Mouse (Mus musculus): ENCODE measurements around the gene Adam22. TPM values are rescaled to one million over a fixed set of nuclear protein-coding genes. Genes with fewer than 3 reads are reported as not detected.

Adam22 gene
- polyA plus RNA-seq, 1 experiment, result 1.3 TPM

- TF ChIP-seq CTCF (conservative IDR thresholded peaks at IDR 0.05; ENCODE audit: insufficient read depth, insufficient read length, low read depth, low read length), result no peak
- no peak for TF ChIP-seq POLR2A (IDR thresholded peaks at IDR 0.05; ENCODE audit: low read depth, low read length)
- WGBS, result 93% methylated on average over 17 of the region's 17 CpGs
- Histone ChIP-seq H3K27me3 (replicated peaks; ENCODE audit: control insufficient read depth, insufficient read depth, low read length) (no peaks in the 10 kb centered on the region), H3K27ac (ENCODE audit: insufficient read depth, low read depth, low read length) (no peak overlapping the region), H3K4me1 (ENCODE audit: control insufficient read depth, insufficient read depth, low read length) (no peaks in the 10 kb centered on the region), H3K36me3 (ENCODE audit: control insufficient read depth, insufficient read depth, low read length) (no peaks in the 10 kb centered on the region), H3K4me3 (ENCODE audit: insufficient read depth, low read depth, low read length) (no peak overlapping the region)
- no peak for DNase-seq
These were observed 189.8 kb downstream of the Adam22 start for GRCm38 (mm10) chr5:8178111-8178510.

- H3K4me1 ChIP-seq (ENCODE audit: control insufficient read depth, insufficient read depth, low read length), result no peaks in the 10 kb centered on the region
- TF ChIP-seq POLR2A (IDR thresholded peaks at IDR 0.05; ENCODE audit: low read depth, low read length) (no peak), CTCF (conservative IDR thresholded peaks at IDR 0.05; ENCODE audit: insufficient read depth, insufficient read length, low read depth, low read length) (no peak)
- no peaks in the 10 kb centered on the region for H3K27me3 ChIP-seq (replicated peaks; ENCODE audit: control insufficient read depth, insufficient read depth, low read length)
- H3K27ac ChIP-seq (ENCODE audit: insufficient read depth, low read depth, low read length), result no peak overlapping the region
- no peak overlapping the region for H3K4me3 ChIP-seq (ENCODE audit: insufficient read depth, low read depth, low read length)
- H3K36me3 ChIP-seq (ENCODE audit: control insufficient read depth, insufficient read depth, low read length), result no peaks in the 10 kb centered on the region
- no peak for DNase-seq
- 40% methylated on average over 4 of the region's 4 CpGs for WGBS
These were observed 203.2 kb downstream of the Adam22 start for GRCm38 (mm10) chr5:8164773-8165172.

- DNase-seq, result no peak
- Histone ChIP-seq H3K4me1 (ENCODE audit: control insufficient read depth, insufficient read depth, low read length) (no peaks in the 10 kb centered on the region), H3K36me3 (ENCODE audit: control insufficient read depth, insufficient read depth, low read length) (no peaks in the 10 kb centered on the region), H3K27ac (ENCODE audit: insufficient read depth, low read depth, low read length) (no peak overlapping the region), H3K4me3 (ENCODE audit: insufficient read depth, low read depth, low read length) (no peak overlapping the region), H3K27me3 (replicated peaks; ENCODE audit: control insufficient read depth, insufficient read depth, low read length) (no peaks in the 10 kb centered on the region)
- TF ChIP-seq CTCF (conservative IDR thresholded peaks at IDR 0.05; ENCODE audit: insufficient read depth, insufficient read length, low read depth, low read length) (no peak), POLR2A (IDR thresholded peaks at IDR 0.05; ENCODE audit: low read depth, low read length) (no peak)
- WGBS, result 93% methylated on average over 1 of the region's 1 CpGs
These were observed 216.3 kb downstream of the Adam22 start for GRCm38 (mm10) chr5:8151645-8152044.

- no peaks in the 10 kb centered on the region for H3K4me1 ChIP-seq (ENCODE audit: control insufficient read depth, insufficient read depth, low read length)
- peak; percentile 55 for DNase-seq
These were observed 221.8 kb downstream of the Adam22 start for GRCm38 (mm10) chr5:8146146-8146545.

GRCm38 (mm10) chr5:8145473-8145872, 222.5 kb downstream of the Adam22 start:
- no peak for TF ChIP-seq CTCF (conservative IDR thresholded peaks at IDR 0.05; ENCODE audit: insufficient read depth, insufficient read length, low read depth, low read length)
- no peak for TF ChIP-seq POLR2A (IDR thresholded peaks at IDR 0.05; ENCODE audit: low read depth, low read length)
- H3K36me3 ChIP-seq (ENCODE audit: control insufficient read depth, insufficient read depth, low read length), result no peaks in the 10 kb centered on the region
- no peak for DNase-seq
- H3K4me1 ChIP-seq (ENCODE audit: control insufficient read depth, insufficient read depth, low read length), result no peaks in the 10 kb centered on the region
- WGBS, result 82% methylated on average over 5 of the region's 5 CpGs
- no peak overlapping the region for H3K27ac ChIP-seq (ENCODE audit: insufficient read depth, low read depth, low read length)
- no peak overlapping the region for H3K4me3 ChIP-seq (ENCODE audit: insufficient read depth, low read depth, low read length)
- H3K27me3 ChIP-seq (replicated peaks; ENCODE audit: control insufficient read depth, insufficient read depth, low read length), result no peaks in the 10 kb centered on the region

More at GRCm38 (mm10) chr5:8146146-8146545, 221.8 kb downstream of the Adam22 start:
- TF ChIP-seq POLR2A (IDR thresholded peaks at IDR 0.05; ENCODE audit: low read depth, low read length), result no peak
- no peak for TF ChIP-seq CTCF (conservative IDR thresholded peaks at IDR 0.05; ENCODE audit: insufficient read depth, insufficient read length, low read depth, low read length)
- H3K27ac ChIP-seq (ENCODE audit: insufficient read depth, low read depth, low read length), result no peak overlapping the region
- H3K27me3 ChIP-seq (replicated peaks; ENCODE audit: control insufficient read depth, insufficient read depth, low read length), result no peaks in the 10 kb centered on the region
- no peak overlapping the region for H3K4me3 ChIP-seq (ENCODE audit: insufficient read depth, low read depth, low read length)
- H3K36me3 ChIP-seq (ENCODE audit: control insufficient read depth, insufficient read depth, low read length), result no peaks in the 10 kb centered on the region
- WGBS, result 92% methylated on average over 2 of the region's 2 CpGs

GRCm38 (mm10) chr5:8132546-8132945, 235.4 kb downstream of the Adam22 start:
- no peak for DNase-seq
- no peak overlapping the region for H3K27ac ChIP-seq (ENCODE audit: insufficient read depth, low read depth, low read length)
- no peak overlapping the region for H3K4me3 ChIP-seq (ENCODE audit: insufficient read depth, low read depth, low read length)
- no peaks in the 10 kb centered on the region for H3K4me1 ChIP-seq (ENCODE audit: control insufficient read depth, insufficient read depth, low read length)
- 76% methylated on average over 5 of the region's 5 CpGs for WGBS
- TF ChIP-seq POLR2A (IDR thresholded peaks at IDR 0.05; ENCODE audit: low read depth, low read length) (no peak), CTCF (conservative IDR thresholded peaks at IDR 0.05; ENCODE audit: insufficient read depth, insufficient read length, low read depth, low read length) (no peak)
- H3K36me3 ChIP-seq (ENCODE audit: control insufficient read depth, insufficient read depth, low read length), result no peaks in the 10 kb centered on the region
- no peaks in the 10 kb centered on the region; the same call in 1 of the 2 replicates for H3K27me3 ChIP-seq (replicated peaks; ENCODE audit: control insufficient read depth, insufficient read depth, low read length)

GRCm38 (mm10) chr5:8131918-8132317, 236.0 kb downstream of the Adam22 start:
- Histone ChIP-seq H3K4me3 (ENCODE audit: insufficient read depth, low read depth, low read length) (no peak overlapping the region), H3K27me3 (replicated peaks; ENCODE audit: control insufficient read depth, insufficient read depth, low read length) (no peaks in the 10 kb centered on the region; the same call in 1 of the 2 replicates), H3K36me3 (ENCODE audit: control insufficient read depth, insufficient read depth, low read length) (no peaks in the 10 kb centered on the region), H3K27ac (ENCODE audit: insufficient read depth, low read depth, low read length) (no peak overlapping the region), H3K4me1 (ENCODE audit: control insufficient read depth, insufficient read depth, low read length) (no peaks in the 10 kb centered on the region)
- WGBS, result 70% methylated on average over 8 of the region's 8 CpGs
- TF ChIP-seq CTCF (conservative IDR thresholded peaks at IDR 0.05; ENCODE audit: insufficient read depth, insufficient read length, low read depth, low read length) (no peak), POLR2A (IDR thresholded peaks at IDR 0.05; ENCODE audit: low read depth, low read length) (no peak)
- DNase-seq, result no peak

All from kidney, adult 2 months (tissue).